Mouse (Mus musculus) kidney, adult 2 months (tissue): ENCODE data around the gene Snrpc.

Experiments used
- CTCF ChIP-seq: fragments of 200-500 bp; conservative IDR thresholded peaks from 2 replicates; pipeline ENCODE4 v1.5.1; 2011; ENCODE audit warnings: low read depth, mild to moderate bottlenecking, control low read depth, low read length, moderate library complexity, mixed read lengths; ENCODE audit not compliant: insufficient read depth, insufficient read length
- POLR2A ChIP-seq: fragments of 200-500 bp; IDR thresholded peaks from one replicate; pipeline ENCODE4 v1.6.1; 2011; ENCODE audit warnings: low read depth, low read length, control low read depth

DNA sequence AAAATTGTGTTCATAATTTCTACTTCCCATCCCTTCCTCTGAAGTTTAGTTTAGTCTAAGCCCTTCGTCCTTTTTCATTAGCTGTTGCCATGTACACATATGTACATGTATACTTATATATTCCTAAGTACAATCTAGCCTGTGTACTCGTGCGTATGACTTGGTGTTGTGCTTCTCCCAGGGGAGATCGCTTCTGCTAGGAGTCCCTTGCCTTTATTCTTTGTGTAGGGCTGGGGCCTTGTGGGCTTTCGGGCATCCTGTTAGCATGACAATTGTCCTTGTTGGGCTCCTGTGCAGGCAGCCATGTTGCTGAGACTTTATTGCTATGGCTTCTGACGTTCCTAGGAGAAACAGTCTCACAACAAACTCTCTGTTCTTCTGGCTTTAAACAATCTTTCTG lies 10.4 kb upstream of the Snrpc start:
- TF ChIP-seq CTCF, result no peak
- TF ChIP-seq POLR2A, result no peak
